ENCODE assay signal across 8 mouse cellular contexts in genomic region chr19:5802011-5802786, GRCm38 (mm10). TPM values are rescaled to one million over a fixed set of nuclear protein-coding genes. Genes with fewer than 3 reads are reported as not detected.
A peak's percentile ranks its signal among the peaks of the same experiment; 100 is the strongest.
DNase-seq lines count a peak whose midpoint lies in the region; ATAC-seq lines count a peak whose summit lies in the region.

No protein-coding gene starts in this region.

- intact Hi-C loops in gastrocnemius, postnatal 36 days (cut with DNase I) = loop anchor here (2.0 kb wide), 1 partner anchor 43 kb away; no protein-coding TSS in a partner anchor
- intact Hi-C loops in left cerebral cortex, postnatal 25 days (cut with DNase I) = loop anchor here (2.0 kb wide), 1 partner anchor 17 kb away; no protein-coding TSS in a partner anchor

- H3K4me1 ChIP-seq in intestine, embryonic 16.5 days (ENCODE audit: control insufficient read depth, insufficient read depth, low read length) = peaks cover 38% of the 10 kb centered on the region

- peak; percentile 93 for DNase-seq in adrenal gland, adult 8-10 months
- peak; percentile 93 for DNase-seq in embryo, embryonic 11.5 days (ENCODE audit: low read depth, low spot score)
- peak; percentile 92 to 96 for DNase-seq in gastrocnemius, postnatal 36 days
- DNase-seq in left cerebral cortex, postnatal 25 days (ENCODE audit: low spot score in 2 of 2) = peak; percentile 95 to 97
- DNase-seq in mesoderm, embryonic 11.5 days (ENCODE audit: low read depth, low spot score) = peak; percentile 98
- DNase-seq in right cerebral cortex, postnatal 25 days = peak; percentile 92
- peak; percentile 96 for DNase-seq in urinary bladder, postnatal 36 days (ENCODE audit: low spot score in 2 of 2)

- peak overlapping the region; percentile 100 for H3K27ac ChIP-seq in intestine, embryonic 16.5 days (ENCODE audit: low read length)

- H3K27me3 ChIP-seq in intestine, embryonic 16.5 days (replicated peaks; ENCODE audit: control insufficient read depth, insufficient read depth, low read length) = no peaks in the 10 kb centered on the region

- peak overlapping the region; percentile 97 for H3K4me2 ChIP-seq in intestine, embryonic 16.5 days (ENCODE audit: low read depth, low read length)

- H3K9me3 ChIP-seq in intestine, embryonic 16.5 days (ENCODE audit: control insufficient read depth, low read length) = no peaks in the 10 kb centered on the region

- H3K9ac ChIP-seq in intestine, embryonic 16.5 days (ENCODE audit: low read depth, low read length) = peak overlapping the region; percentile 70

- under 1% methylated on average over 25 of the region's 25 CpGs for WGBS in intestine, embryonic 16.5 days

- no peak; the same call in 1 of the 2 replicates for ATAC-seq in intestine, embryonic 16.5 days

- H3K4me3 ChIP-seq in intestine, embryonic 16.5 days (ENCODE audit: low read length) = peak overlapping the region; percentile 62

- peaks cover 4% of the 10 kb centered on the region; the same call in 1 of the 2 replicates for H3K36me3 ChIP-seq in intestine, embryonic 16.5 days (ENCODE audit: control insufficient read depth, insufficient read depth, low read length)

RNA-seq across cellular contexts. Expression of gene Scyl1, which starts 31.0 kb away (rescaled TPM):
- 100 to 1,000 TPM; 112 to 147 (median 124) TPM for total RNA-seq in adrenal gland, adult 8-10 months (2022)
- total RNA-seq in gastrocnemius, postnatal 36 days (2021) = 10 to 100 TPM; 70.8 to 71.1 TPM
- polyA plus RNA-seq in intestine, embryonic 16.5 days (2015; fragmentation: Nextera tagmentation; extraction: Ambion mirVana) = 58.9 and 64.3 TPM in 2 replicates
- 10 to 100 TPM; 82.0 to 86.8 TPM for total RNA-seq in left cerebral cortex, postnatal 25 days (2021)
